Mouse (Mus musculus) adrenal gland, postnatal 25 days (tissue): Measurements from ENCODE around the gene Scfd1. TPM values are rescaled to one million over a fixed set of nuclear protein-coding genes. Genes with fewer than 3 reads are reported as not detected.

Experiments
- DNase-seq: peaks from one replicate; pipeline ENCODE4 v3.0.0; 2021; ENCODE audit warnings: mixed read lengths
- long read RNA-seq: library from polyadenylated mRNA; stranded (forward); transcript quantifications from one replicate; pipeline ENCODE4 v2.0.0, GENCODE M21; 2021
- total RNA-seq: library from RNA; stranded (reverse); gene quantifications from 2 replicates; pipeline ENCODE4 v1.2.3, GENCODE M21; 2021

Scfd1 gene
- total RNA-seq = 65.0 and 72.2 TPM in 2 replicates
- long read RNA-seq, transcript Scfd1-201 (25 exons, 2,096 nt) = major isoform, 99 of 119 reads
- long read RNA-seq, partial matches to known transcripts = 12 of 119 reads
- long read RNA-seq, other reads (novel, unspliced or antisense) = 7 of 119 reads

DNA sequence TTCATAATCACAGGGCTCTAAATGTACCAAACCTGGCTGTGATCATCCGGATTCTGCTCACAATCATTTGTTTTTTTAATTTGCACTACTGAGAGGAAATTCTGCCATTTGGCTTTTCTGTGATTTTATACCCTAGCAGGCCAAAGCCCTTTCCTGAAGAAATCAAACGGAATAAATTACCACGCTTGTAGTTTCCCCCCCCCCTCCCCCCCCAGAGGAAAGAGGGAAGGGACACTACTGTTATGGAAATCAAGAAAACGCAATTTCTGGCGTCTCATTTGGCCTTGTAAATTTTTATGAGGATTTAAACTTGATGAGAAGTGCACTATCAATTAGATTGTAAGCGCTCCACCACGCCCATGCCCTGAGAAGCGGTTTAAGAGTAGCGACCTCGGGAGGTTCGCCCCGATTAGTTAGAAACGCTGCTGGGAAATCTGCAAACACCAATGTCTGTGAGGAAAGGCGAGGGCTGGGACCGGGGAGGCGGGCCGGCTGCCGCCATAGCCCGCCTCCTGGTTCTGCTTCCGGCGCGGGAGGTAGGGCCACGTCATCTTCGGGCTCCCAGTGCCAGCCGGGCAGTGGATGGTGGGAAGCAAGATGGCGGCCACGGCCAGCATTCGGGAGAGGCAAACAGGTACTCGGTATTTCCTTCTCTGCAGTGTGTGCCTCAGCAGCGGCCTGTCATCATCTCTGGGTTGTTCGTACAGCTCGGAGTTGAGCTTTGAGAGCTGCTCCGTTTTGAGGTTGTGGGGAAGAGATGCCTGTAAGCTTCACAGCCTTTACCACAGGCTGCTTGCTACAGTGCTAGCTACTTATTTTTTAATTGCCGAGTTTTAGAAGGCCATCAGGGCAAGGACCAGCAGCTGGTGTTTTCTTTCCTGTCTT is at the start of gene Scfd1:
Gene Scfd1, plus strand, starts transcription at position 508 of the 885 bp plus-strand sequence.
- DNase-seq = peak; percentile 92

DNA sequence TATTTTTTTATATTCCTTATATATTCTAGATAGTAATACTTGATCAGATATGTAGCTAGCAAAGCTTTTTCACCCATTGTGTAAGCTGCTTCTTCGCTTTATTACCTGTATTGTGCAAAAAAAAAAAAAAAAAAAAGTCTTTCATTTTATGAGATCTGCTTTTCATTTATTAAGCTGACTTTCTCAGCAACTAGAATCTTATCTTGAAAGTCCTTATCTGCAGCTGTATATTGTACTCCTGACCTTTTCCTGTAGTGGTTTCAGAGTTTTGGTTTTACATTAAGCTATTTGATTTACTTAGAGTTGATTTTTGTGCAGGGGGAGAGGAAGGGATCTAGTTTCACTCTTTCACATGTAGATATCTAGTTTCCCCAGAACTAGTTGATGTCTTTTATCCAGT is 40.3 kb upstream of the Scfd1 start:
- DNase-seq = no peak

DNA sequence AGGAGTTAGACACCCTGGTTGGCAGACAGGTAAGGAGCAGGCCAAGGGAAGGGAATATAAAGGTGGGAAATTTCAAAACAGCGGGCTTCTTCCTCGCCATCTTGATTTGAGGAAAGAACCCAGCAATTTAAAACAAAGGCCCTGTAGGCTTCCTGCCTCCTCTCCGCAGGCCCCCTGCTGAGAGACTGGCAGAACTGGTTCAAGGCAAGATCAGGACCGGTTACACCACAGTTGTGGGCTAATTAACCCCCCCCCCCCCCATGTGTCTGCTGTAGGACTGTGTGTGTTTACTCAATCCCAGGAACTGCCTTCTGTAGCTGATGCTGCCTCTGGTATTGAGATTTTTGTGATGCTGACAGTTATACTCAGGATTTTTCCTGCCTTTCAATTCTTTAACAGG is 31.2 kb upstream of the Scfd1 start:
- DNase-seq = no peak

- DNase-seq = peak; percentile 90
Measured at GRCm38 (mm10) chr12:51347988-51348697, 29.2 kb upstream of the Scfd1 start, which contains the start of gene G2e3. TSS of gene G2e3 (plus strand) at chr12:51348061.

DNA sequence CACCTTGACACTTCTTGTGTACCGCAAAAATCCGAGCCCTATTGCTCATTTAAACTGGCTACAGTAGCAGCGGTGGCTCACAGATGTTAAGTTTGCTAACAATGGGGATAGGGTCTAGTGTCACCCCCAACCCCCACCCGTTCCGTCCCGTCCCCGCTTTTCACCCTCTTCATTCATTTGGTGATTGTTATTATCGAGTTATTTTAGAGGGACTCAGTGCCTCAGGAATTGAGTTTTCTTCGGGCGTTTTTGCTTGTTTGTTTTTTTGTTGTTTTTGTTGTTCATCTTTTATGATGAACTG is 28.7 kb upstream of the Scfd1 start:
- no peak for DNase-seq

GRCm38 (mm10) chr12:51355296-51355695 is 22.0 kb upstream of the Scfd1 start:
- peak; percentile 28 for DNase-seq

- no peak for DNase-seq
Measured at GRCm38 (mm10) chr12:51361294-51361693, 16.0 kb upstream of the Scfd1 start.

- no peak for DNase-seq
Measured at GRCm38 (mm10) chr12:51362898-51363297, 14.4 kb upstream of the Scfd1 start.

DNA sequence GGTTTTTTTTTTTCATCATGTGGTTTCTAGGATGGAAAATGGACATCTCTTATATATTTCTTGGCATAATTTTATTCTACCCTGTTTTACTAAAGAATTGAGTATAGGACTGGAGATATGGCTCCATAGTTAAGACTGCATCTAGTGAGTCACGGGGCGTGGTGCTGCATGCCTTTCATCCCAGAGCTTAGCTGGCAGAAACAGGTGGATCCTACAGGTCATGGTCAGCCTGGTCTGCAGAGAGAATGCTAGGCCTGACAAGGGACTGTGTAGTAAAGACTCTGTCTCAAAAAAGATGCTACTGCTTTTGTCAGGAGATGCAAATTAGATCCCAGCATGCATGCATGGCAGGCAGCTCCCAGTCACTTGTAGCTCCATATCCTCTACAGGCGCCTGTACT is 8.8 kb upstream of the Scfd1 start:
- DNase-seq = no peak

DNA sequence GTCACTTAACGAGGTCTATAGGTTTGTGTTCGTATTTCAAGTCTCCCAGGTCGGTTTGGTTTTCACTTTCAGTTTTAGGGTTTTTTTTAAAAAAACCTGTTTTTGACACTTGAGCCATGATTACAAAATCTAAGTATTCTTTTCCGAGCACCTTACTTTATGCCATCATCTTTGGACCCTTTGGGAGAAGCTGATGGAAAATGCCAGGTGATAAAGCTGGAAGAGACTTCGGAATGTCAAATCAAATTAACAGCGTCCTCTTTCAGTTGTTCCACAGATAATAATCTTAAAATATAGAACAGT is 529 bp downstream of the Scfd1 start:
- DNase-seq = no peak

- DNase-seq = no peak
Measured at GRCm38 (mm10) chr12:51399871-51400270, 22.6 kb downstream of the Scfd1 start.

GRCm38 (mm10) chr12:51402060-51402698 is 24.9 kb downstream of the Scfd1 start:
- DNase-seq = peak; percentile 5

DNA sequence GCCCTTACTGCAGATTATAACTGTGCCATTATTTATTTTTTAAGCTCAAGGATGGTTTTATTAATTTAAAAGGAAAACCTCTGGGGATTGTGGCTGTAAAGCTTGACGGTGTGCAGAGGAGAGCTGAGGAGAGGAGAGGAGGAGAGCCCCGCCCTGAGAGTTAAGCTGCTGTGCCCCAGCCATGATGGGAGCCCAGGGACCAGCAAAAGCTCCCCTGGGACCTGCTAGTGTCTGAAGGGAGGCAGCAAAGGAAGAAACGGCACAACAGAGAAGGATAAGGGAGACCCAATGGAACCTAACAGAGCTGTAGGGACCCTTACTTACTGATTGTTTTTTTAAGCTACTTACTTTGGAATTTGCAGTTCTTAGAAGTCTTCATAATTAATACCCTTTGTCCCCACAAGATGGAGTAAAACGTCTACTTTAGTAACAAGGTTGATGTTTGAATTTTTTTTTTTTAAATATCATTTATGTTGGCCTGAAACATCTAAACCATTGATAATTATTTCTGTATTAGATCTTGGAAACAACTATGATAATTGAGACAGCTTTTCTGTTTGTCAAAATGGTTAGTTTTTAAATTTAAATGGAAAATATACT is 26.8 kb downstream of the Scfd1 start:
- no peak for DNase-seq

DNA sequence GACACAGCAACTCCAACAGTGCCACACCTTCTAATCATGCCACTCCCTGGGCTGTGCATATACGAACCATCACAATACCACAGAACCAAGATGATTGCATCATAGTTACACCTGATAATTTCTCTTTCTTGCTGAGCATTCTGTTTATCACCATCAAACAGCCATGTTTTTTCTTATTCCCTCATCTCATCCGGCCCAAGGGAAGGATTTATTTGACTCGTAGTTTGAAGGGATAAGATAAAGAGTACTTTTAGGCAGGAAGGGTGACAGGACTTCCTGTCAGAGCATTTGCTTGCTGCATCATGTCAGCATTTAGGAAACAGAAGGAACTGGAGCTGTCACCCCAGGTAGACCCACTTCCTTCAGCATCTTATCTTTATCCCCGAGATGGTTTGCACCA is 34.1 kb downstream of the Scfd1 start:
- DNase-seq = no peak

DNA sequence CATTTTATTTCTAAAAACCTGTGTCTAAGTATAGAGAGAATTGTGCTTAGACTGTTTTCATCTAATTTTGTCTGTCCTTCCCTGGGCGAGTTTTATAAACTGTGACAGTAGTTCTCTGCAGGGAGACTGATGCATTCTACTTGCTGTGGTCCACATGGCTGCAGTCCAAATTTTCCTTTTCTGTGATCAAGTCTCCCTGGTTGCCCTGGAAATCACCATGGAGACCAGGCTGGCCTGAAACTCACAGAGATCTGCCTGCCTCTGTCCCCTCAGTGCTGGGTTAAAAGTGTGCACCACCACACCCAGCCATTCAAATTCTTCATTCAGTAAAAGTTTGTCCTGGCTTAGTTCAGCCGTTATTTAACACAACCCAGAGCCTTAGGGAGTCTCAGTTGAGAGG is 60.2 kb downstream of the Scfd1 start:
- no peak for DNase-seq

- no peak for DNase-seq
Measured at GRCm38 (mm10) chr12:51438311-51438710, 61.0 kb downstream of the Scfd1 start.

DNA sequence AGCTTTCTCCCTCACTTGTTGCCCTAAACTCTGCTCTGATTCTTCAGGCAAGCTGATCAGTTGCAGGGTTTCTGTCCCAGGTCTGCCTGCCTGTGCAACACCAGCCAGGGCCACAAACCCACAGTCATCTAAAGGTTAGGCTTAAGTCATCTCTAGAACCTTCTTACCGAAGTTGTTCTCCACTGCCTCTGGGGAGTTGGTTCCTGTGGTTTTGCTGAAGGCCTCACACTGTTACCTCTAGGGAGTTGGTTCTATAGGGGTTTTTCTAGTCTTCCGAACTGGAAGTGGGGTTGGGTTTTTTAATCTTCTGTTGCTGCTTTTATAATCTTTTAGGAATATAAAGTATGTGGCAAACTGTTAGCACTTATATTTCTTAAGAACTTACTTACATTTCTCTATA is 72.0 kb downstream of the Scfd1 start:
- DNase-seq = no peak

- no peak for DNase-seq
Measured at GRCm38 (mm10) chr12:51470881-51471280, 93.6 kb downstream of the Scfd1 start.

GRCm38 (mm10) chr12:51481246-51481645 is 103.9 kb downstream of the Scfd1 start:
- DNase-seq = no peak

DNA sequence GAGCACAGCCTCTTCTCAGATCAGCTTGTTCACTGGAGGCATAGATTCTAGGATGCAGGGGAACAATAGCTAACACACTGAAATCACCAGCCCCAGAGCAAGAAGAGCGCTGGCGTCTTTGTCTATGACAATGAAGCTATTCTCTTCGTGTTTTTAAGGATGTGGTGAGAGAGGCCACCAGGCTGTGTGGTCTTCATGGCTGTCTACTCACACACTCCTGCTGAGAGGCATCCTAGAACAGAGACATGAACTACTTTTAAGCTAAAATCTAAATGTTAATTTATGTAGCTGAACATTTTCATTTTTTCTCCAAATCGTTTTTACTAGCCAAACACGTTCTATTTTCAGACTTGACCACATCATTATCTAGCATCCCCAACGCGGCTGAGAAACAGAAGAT is 114.7 kb downstream of the Scfd1 start:
- no peak for DNase-seq

- DNase-seq = peak; percentile 9
Measured at GRCm38 (mm10) chr12:51493476-51493875, 116.2 kb downstream of the Scfd1 start.

- no peak for DNase-seq
Measured at GRCm38 (mm10) chr12:51494641-51495040, 117.3 kb downstream of the Scfd1 start.
